Mouse (Mus musculus): ENCODE results near the gene Ddx27. TPM values are rescaled to one million over a fixed set of nuclear protein-coding genes. Genes with fewer than 3 reads are reported as not detected.
"Not testable (repeated sequence)": the region's sequence is repeated elsewhere in the genome, so short reads cannot be mapped to it uniquely, and the experiment has no call there.

Ddx27 gene
- polyA plus RNA-seq, 1 experiment from 2014 or later = 37.9 TPM

DNA sequence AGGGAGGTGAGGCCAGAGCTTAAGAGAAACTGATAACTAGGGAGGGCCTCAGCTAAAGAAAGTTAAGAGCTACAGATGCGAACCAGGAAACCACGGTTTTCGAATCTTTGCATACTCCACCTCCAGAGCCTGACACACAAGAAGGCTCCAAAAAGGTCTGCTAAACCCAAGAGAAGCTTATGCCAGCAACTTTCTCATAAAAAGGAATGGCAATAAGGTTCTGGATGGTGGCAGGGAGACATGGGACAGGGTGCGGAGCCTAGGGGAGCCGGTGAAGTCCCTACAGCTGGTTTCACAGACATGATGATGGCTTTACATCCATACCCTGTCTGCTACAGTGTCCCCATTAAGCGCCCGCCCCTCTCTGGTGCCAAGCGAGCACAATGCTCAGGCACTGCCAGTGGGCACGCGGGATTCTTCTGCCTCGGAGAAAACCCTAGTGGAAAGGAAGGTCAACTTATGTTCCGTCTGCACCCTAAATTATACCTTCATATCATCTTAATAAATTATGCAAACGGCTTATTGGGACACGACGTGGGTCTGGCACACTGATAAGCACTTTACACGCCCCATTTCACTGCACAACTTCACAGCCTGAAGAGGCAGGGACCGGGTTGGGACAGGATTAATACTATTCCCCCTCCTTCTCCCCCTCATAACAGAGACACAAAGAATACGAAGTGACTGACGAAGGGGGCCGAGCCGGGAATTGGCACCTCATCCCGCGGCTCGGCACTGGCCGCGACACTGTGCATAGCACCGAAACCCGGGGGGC is 19.8 kb upstream of the Ddx27 start:
- peak overlapping the region; percentile 95 for H3K27ac ChIP-seq (ENCODE audit: low read depth, low read length)
- whole genome bisulfite sequencing = 6% methylated on average over 27 of the region's 28 CpGs
- ATAC-seq (ENCODE audit: low FRiP score) (no peak; the same call in 1 of the 2 replicates), DNase-seq (ENCODE audit: low spot score) (no peak)
- no peaks in the 10 kb centered on the region for H3K4me1 ChIP-seq (replicated peaks; ENCODE audit: control insufficient read depth, insufficient read depth, low read length)
- H3K9ac ChIP-seq (ENCODE audit: low read depth, low read length) = peak overlapping the region; percentile 97
- H3K36me3 ChIP-seq (ENCODE audit: control insufficient read depth, insufficient read depth, low read length) = no peaks in the 10 kb centered on the region
- no peaks in the 10 kb centered on the region for H3K9me3 ChIP-seq (ENCODE audit: control insufficient read depth, low read length)
- no peaks in the 10 kb centered on the region for H3K27me3 ChIP-seq (ENCODE audit: control insufficient read depth, insufficient read depth, low read length)
- peak overlapping the region; percentile 99 for H3K4me3 ChIP-seq (ENCODE audit: low read depth, low read length)
- peak overlapping the region; percentile 65 for H3K4me2 ChIP-seq (replicated peaks; ENCODE audit: low read depth, low read length)

DNA sequence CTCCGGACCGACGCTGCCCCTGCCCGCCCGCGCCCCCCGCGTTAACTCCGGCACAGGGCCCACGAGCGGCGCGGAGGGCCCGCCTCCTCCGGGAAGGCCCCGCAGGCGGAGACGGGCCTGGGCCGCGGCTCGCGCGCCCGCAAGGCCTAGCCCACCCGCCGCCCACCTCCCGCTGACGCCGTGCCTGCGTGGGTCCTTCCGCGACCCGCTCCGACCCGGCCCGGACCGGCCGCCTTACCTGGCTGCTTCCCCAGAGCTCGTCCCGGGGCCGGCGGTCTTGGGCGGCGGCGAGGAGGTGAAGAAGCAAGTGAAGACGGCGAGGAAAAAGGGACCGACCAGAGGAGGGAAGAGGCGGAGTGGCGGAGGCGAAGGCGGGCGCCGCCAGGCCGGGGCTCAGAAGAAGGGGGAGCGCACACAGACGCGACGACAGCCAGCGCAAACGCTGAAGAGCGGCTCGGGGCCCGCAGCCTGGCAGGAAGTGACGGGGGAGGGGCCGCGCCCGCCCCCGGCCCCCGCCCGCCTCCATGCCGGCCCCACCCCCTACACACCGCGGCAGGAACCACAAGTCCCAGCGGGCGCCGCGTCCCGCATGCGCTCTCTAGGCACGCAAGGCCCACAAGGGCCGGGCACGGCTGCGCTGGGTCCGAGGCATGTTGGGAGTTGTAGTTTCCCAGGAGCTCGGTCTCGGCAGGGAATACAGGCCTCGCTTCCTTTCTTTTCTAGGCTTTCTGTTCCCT is 19.0 kb upstream of the Ddx27 start, which contains the start of gene Stau1:
TSS of gene Stau1 (minus strand) at position 504 of the 737 bp plus-strand sequence.
- Histone ChIP-seq H3K27me3 (ENCODE audit: control insufficient read depth, insufficient read depth, low read length) (no peaks in the 10 kb centered on the region), H3K4me3 (ENCODE audit: low read depth, low read length) (peak within 1 kb of the TSS; percentile 99), H3K9ac (ENCODE audit: low read depth, low read length) (peak within 1 kb of the TSS; percentile 97), H3K36me3 (ENCODE audit: control insufficient read depth, insufficient read depth, low read length) (no peaks in the 10 kb centered on the region), H3K4me1 (replicated peaks; ENCODE audit: control insufficient read depth, insufficient read depth, low read length) (no peaks in the 10 kb centered on the region), H3K27ac (ENCODE audit: low read depth, low read length) (peak within 1 kb of the TSS; percentile 95), H3K4me2 (replicated peaks; ENCODE audit: low read depth, low read length) (peak within 1 kb of the TSS; percentile 65), H3K9me3 (ENCODE audit: control insufficient read depth, low read length) (no peaks in the 10 kb centered on the region)
- peak; percentile 100 for ATAC-seq (ENCODE audit: low FRiP score)
- peak; percentile 98 for DNase-seq (ENCODE audit: low spot score)
- under 1% methylated on average over 43 of the region's 88 CpGs for WGBS

DNA sequence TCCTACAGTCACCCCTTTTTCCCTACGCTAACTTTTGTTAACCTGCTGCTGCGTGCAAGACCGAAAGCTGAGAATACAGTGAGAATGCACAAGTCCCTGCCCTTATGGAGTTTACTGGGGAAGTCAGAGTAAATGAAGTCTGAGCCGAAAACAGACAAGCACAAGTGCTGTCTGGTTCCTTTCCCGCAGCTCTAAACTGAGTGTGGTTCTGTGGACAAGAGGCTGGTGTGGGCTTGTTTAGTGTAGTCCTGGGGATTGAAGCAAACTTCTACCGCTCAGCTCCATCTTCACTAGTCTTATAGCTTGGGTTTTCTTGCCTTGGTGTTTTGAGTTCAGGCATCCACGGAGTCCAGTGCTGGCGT is 18.5 kb upstream of the Ddx27 start:
- DNase-seq (ENCODE audit: low spot score) (no peak), ATAC-seq (ENCODE audit: low FRiP score) (peak; percentile 51; the same call in 1 of the 2 replicates)
- Histone ChIP-seq H3K4me1 (replicated peaks; ENCODE audit: control insufficient read depth, insufficient read depth, low read length) (no peaks in the 10 kb centered on the region), H3K9me3 (ENCODE audit: control insufficient read depth, low read length) (no peaks in the 10 kb centered on the region), H3K4me3 (ENCODE audit: low read depth, low read length) (peak overlapping the region; percentile 99), H3K27me3 (ENCODE audit: control insufficient read depth, insufficient read depth, low read length) (no peaks in the 10 kb centered on the region), H3K27ac (ENCODE audit: low read depth, low read length) (peak overlapping the region; percentile 39; the same call in 1 of the 2 replicates), H3K9ac (ENCODE audit: low read depth, low read length) (peak overlapping the region; percentile 64), H3K36me3 (ENCODE audit: control insufficient read depth, insufficient read depth, low read length) (no peaks in the 10 kb centered on the region), H3K4me2 (replicated peaks; ENCODE audit: low read depth, low read length) (peak overlapping the region; percentile 46)
- WGBS = 45% methylated on average over 8 of the region's 8 CpGs

DNA sequence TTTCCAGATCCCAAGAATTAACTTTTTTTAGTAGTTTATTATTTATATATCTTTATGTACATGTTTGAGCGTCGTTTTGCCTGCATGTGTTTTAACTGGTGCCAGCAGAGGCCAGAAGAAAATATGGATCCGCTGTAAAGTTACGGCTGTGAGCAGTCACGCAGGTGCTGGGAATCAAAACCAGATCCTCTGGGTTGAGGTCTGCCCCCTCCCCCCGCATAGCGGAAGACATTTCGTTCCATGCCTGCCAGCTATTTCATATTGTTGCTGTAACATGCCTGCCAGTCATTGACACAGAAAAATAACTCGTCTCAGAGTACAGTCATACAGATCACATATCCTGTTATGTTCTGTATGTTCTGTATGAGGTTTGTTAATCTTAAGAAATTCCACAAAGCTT is 13.5 kb upstream of the Ddx27 start:
- H3K9ac ChIP-seq (ENCODE audit: low read depth, low read length) = no peak overlapping the region
- H3K4me2 ChIP-seq (replicated peaks; ENCODE audit: low read depth, low read length) = no peak overlapping the region
- WGBS = 80% methylated on average over 9 of the region's 9 CpGs
- ATAC-seq (ENCODE audit: low FRiP score) (no peak), DNase-seq (ENCODE audit: low spot score) (no peak)
- H3K4me3 ChIP-seq (ENCODE audit: low read depth, low read length) = no peak overlapping the region
- no peaks in the 10 kb centered on the region for H3K27me3 ChIP-seq (ENCODE audit: control insufficient read depth, insufficient read depth, low read length)
- H3K27ac ChIP-seq (ENCODE audit: low read depth, low read length) = no peak overlapping the region
- H3K4me1 ChIP-seq (replicated peaks; ENCODE audit: control insufficient read depth, insufficient read depth, low read length) = no peaks in the 10 kb centered on the region
- H3K9me3 ChIP-seq (ENCODE audit: control insufficient read depth, low read length) = no peaks in the 10 kb centered on the region
- no peaks in the 10 kb centered on the region for H3K36me3 ChIP-seq (ENCODE audit: control insufficient read depth, insufficient read depth, low read length)

DNA sequence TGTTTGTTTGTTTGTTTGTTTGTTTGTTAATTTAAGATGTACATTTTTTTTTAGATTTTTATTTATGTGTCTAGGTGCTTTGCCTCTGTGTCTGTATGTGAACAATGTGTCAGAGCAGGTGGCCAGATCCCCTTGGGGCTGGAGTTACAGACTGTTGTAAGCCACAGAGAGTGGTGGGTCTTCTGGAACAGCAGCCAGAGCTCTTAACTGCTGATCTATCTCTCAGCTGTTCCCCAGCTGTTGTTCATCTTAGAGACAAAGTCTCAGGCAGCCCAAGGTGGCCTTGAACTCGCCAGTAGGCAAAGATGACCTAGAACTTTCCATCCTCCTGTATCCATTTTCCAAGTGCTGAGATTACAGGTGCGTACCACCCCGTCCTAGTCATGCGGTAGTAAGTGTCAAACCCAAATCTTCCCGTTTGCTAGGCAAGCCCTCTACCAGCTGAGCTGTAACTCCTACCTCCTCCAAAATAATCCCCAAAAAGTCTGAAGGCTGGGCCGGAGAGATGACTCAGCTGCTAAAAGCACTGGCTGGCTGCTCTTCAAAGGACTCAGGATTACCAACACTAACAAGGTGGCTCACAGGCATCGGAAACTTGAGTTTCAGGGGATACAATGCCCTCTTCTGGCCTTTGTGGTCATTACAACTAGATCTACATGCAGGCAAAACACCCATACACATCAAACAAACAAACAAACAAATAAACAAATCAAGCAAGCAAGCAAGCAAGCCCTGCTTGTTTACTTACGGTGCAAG is 10.7 kb upstream of the Ddx27 start:
- WGBS = 53% methylated on average over 8 of the region's 8 CpGs
- Histone ChIP-seq H3K27me3 (ENCODE audit: control insufficient read depth, insufficient read depth, low read length) (no peaks in the 10 kb centered on the region), H3K36me3 (ENCODE audit: control insufficient read depth, insufficient read depth, low read length) (no peaks in the 10 kb centered on the region), H3K9ac (ENCODE audit: low read depth, low read length) (no peak overlapping the region), H3K4me1 (replicated peaks; ENCODE audit: control insufficient read depth, insufficient read depth, low read length) (no peaks in the 10 kb centered on the region), H3K4me2 (replicated peaks; ENCODE audit: low read depth, low read length) (no peak overlapping the region), H3K9me3 (ENCODE audit: control insufficient read depth, low read length) (no peaks in the 10 kb centered on the region), H3K27ac (ENCODE audit: low read depth, low read length) (no peak overlapping the region), H3K4me3 (ENCODE audit: low read depth, low read length) (no peak overlapping the region)
- ATAC-seq (ENCODE audit: low FRiP score) (no peak), DNase-seq (ENCODE audit: low spot score) (peak; percentile 75)

DNA sequence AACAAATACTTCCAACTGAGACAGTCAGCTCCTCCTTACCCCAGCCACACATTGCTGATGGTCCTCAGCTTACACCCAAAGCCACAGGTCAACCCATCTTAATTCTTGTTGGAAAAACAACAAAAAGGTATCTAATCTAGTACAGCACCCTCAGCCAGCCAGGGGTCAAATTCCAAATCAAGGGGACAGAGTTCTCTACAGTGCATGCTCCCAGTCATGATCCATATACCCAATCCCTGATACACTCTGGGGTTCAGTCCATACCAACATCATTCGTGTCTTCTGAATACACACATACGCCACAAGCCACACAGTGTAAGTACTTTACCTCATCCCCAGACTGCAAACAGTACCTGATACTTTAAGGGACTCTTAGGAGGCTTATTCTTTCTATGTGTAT is 8.6 kb upstream of the Ddx27 start:
- Histone ChIP-seq H3K27me3 (ENCODE audit: control insufficient read depth, insufficient read depth, low read length) (no peaks in the 10 kb centered on the region), H3K9me3 (ENCODE audit: control insufficient read depth, low read length) (no peaks in the 10 kb centered on the region), H3K9ac (ENCODE audit: low read depth, low read length) (no peak overlapping the region), H3K27ac (ENCODE audit: low read depth, low read length) (no peak overlapping the region), H3K36me3 (ENCODE audit: control insufficient read depth, insufficient read depth, low read length) (no peaks in the 10 kb centered on the region), H3K4me2 (replicated peaks; ENCODE audit: low read depth, low read length) (no peak overlapping the region), H3K4me3 (ENCODE audit: low read depth, low read length) (no peak overlapping the region), H3K4me1 (replicated peaks; ENCODE audit: control insufficient read depth, insufficient read depth, low read length) (no peaks in the 10 kb centered on the region)
- ATAC-seq (ENCODE audit: low FRiP score) (no peak), DNase-seq (ENCODE audit: low spot score) (no peak)
- whole genome bisulfite sequencing = 95% methylated on average over 2 of the region's 2 CpGs

DNA sequence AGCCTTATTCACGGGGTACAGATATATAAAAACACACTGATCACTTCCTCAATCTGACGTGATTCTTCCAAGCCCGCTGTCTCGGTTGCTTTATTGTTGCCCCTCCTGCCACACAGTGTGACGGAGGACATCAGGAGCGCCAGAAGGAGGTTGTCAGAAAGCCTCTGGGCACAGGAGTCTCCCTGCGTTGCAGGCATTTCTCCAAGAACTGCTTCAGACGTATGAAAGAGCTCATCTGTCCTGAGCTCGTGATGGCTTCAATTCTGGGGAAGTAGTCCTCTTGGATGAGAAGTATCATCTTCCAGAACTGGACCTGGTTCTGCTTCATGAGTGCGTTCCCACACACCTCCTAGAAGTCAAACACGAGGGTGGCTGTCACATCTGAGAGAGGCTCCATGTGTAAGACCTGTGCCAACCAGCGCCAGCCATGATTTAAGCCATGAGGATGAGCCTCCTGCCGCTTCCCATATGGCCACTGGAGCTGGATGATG is 7.9 kb upstream of the Ddx27 start:
- 78% methylated on average over 13 of the region's 13 CpGs for WGBS
- Histone ChIP-seq H3K27ac (ENCODE audit: low read depth, low read length) (no peak overlapping the region), H3K36me3 (ENCODE audit: control insufficient read depth, insufficient read depth, low read length) (no peaks in the 10 kb centered on the region), H3K9ac (ENCODE audit: low read depth, low read length) (no peak overlapping the region), H3K27me3 (ENCODE audit: control insufficient read depth, insufficient read depth, low read length) (no peaks in the 10 kb centered on the region), H3K4me2 (replicated peaks; ENCODE audit: low read depth, low read length) (no peak overlapping the region), H3K4me1 (replicated peaks; ENCODE audit: control insufficient read depth, insufficient read depth, low read length) (no peaks in the 10 kb centered on the region), H3K4me3 (ENCODE audit: low read depth, low read length) (no peak overlapping the region), H3K9me3 (ENCODE audit: control insufficient read depth, low read length) (no peaks in the 10 kb centered on the region)
- ATAC-seq (ENCODE audit: low FRiP score) = no peak
- DNase-seq (ENCODE audit: low spot score) = no peak

DNA sequence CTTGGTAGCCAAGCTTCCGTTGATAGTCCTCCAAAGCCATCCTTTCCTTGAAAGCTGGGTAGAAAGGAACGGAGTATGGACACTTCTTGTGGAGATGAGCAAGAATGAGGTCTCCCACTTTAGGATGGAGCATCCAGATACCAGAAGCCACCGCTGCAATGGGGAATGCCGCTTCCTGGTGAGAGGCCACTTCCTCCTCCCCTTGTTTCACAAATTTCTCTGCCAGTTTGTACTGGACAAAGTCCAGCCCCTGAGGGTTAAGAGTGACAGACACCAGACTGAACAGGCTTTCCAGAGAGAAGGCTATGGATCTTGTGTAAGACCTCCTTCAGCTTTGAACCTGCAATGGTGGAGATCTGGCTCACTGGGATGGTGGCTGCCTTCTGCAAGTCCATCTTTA is 7.4 kb upstream of the Ddx27 start:
- H3K4me3 ChIP-seq (ENCODE audit: low read depth, low read length); DNase-seq (ENCODE audit: low spot score); H3K4me1 ChIP-seq (replicated peaks; ENCODE audit: control insufficient read depth, insufficient read depth, low read length); H3K27me3 ChIP-seq (ENCODE audit: control insufficient read depth, insufficient read depth, low read length); H3K9me3 ChIP-seq (ENCODE audit: control insufficient read depth, low read length); H3K4me2 ChIP-seq (replicated peaks; ENCODE audit: low read depth, low read length); H3K27ac ChIP-seq (ENCODE audit: low read depth, low read length); ATAC-seq (ENCODE audit: low FRiP score); H3K9ac ChIP-seq (ENCODE audit: low read depth, low read length); H3K36me3 ChIP-seq (ENCODE audit: control insufficient read depth, insufficient read depth, low read length): not testable (repeated sequence)
- 79% methylated on average over 4 of the region's 4 CpGs for WGBS

Measured in hindbrain, embryonic 11.5 days (tissue).